Mouse (Mus musculus): ENCODE measurements around the gene Slc38a10.

- no peak; the same call in 1 of the 2 replicates for TF ChIP-seq EP300 (IDR thresholded peaks at IDR 0.05; ENCODE audit: low read depth)
- TF ChIP-seq CTCF (IDR thresholded peaks at IDR 0.05; ENCODE audit: low read depth): no peak
Measured at GRCm38 (mm10) chr11:120151113-120151494, at the start of gene Slc38a10.

Measured in heart, postnatal 0 days (tissue).